Mouse (Mus musculus): ENCODE data around the gene Car8. TPM values are rescaled to one million over a fixed set of nuclear protein-coding genes. Genes with fewer than 3 reads are reported as not detected.

Car8 gene
- total and polyA plus RNA-seq, 3 experiments = 0.31 TPM; not detected in 1

DNA sequence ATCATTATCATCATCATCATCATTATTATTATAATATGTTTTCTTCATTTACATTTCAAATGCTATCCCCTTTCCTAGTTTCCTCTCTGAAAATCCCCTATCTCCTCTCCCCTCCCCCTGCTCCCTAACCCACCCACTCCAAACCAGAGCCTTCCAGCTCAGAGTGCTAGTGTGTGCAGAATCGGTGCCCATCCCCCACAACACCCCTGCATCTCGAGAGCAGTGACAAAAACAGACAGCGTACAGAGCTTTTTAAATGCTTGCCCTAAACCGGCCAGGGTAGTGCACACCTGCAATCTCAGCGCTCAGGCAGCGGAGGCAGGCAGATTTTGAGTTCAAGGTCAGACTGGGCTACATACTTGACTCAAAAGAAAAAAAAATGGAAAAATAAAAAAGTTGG, 22.3 kb downstream of the Car8 start:
- Histone ChIP-seq H3K27ac (ENCODE audit: control insufficient read depth, low read depth, low read length) (0 out of 2 replicates have a peak overlapping the region, but pooled peaks have one; percentile 74), H3K9me3 (replicated peaks; ENCODE audit: insufficient read depth, low read length) (no peaks in the 10 kb centered on the region), H3K4me3 (ENCODE audit: control insufficient read depth in 1 of 2, insufficient read depth in 1 of 2, low read depth in 2 of 2, low read length in 2 of 2) (no peak overlapping the region), H3K9ac (ENCODE audit: control insufficient read depth, low read depth, low read length, poor library complexity, severe bottlenecking) (no peak overlapping the region), H3K36me3 (ENCODE audit: control insufficient read depth in 1 of 2, insufficient read depth in 2 of 2, low read length in 2 of 2) (peaks cover 0 to 19% of the 10 kb centered on the region in 2 experiments; a peak in 2 of 4 replicates), H3K4me1 (ENCODE audit: control insufficient read depth in 1 of 2, insufficient read depth in 2 of 2, low read length in 2 of 2) (peaks cover 9 to 22% of the 10 kb centered on the region in 2 experiments), H3K79me2 (ENCODE audit: control insufficient read depth, insufficient read depth, low read length, poor library complexity) (no peaks in the 10 kb centered on the region), H3K27me3 (ENCODE audit: control insufficient read depth in 1 of 2, insufficient read depth in 2 of 2, low read length in 2 of 2) (no peaks in the 10 kb centered on the region)
- no peak for DNase-seq (ENCODE audit: low read depth, low spot score)
- TF ChIP-seq NRF1 (IDR thresholded peaks at IDR 0.05; ENCODE audit: insufficient read depth, low read depth, low read length, poor library complexity, severe bottlenecking) (no peak), CTCF (IDR thresholded peaks at IDR 0.05 in 2 of 3, conservative IDR thresholded peaks at IDR 0.05 in 1 of 3; ENCODE audit: control insufficient read depth in 1 of 3, insufficient read depth in 1 of 3, low read depth in 2 of 3, low read length in 3 of 3, poor library complexity in 1 of 3, severe bottlenecking in 1 of 3) (no peak), EP300 (IDR thresholded peaks at IDR 0.05; ENCODE audit: low read depth in 1 of 2, low read length in 2 of 2) (no peak), POLR2A (IDR thresholded peaks at IDR 0.05; ENCODE audit: control insufficient read depth in 1 of 2, insufficient read depth in 1 of 2, low read depth in 1 of 2, low read length in 2 of 2, poor library complexity in 1 of 2) (no peak), KAT2A (conservative IDR thresholded peaks at IDR 0.05; ENCODE audit: low read depth, low read length) (no peak), CHD1 (IDR thresholded peaks at IDR 0.05; ENCODE audit: low read depth, low read length) (no peak), POLR2AphosphoS5 (IDR thresholded peaks at IDR 0.05; ENCODE audit: borderline replicate concordance, low read depth, low read length) (no peak)

DNA sequence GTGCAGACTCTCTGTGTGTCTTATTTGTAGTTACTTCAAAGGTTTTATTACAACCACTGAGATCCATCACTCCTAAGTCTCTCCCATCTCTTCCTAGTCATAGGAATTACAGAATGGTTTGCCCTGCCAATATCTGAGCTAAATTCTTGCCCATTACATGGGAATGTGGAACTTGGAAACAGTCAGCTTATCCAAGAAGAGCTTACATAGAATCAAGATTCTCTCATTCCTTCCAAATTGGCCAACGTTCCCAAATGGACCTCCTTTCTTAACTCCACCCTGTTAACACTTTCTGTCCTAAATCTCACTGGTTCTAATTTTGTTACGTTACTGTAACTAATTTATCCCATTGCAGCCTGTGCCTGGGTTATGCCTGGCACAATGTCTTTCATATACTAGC, 25.2 kb downstream of the Car8 start:
- Histone ChIP-seq H3K9me3 (replicated peaks; ENCODE audit: insufficient read depth, low read length) (no peaks in the 10 kb centered on the region), H3K4me1 (ENCODE audit: control insufficient read depth in 1 of 2, insufficient read depth in 2 of 2, low read length in 2 of 2) (peaks cover 9 to 18% of the 10 kb centered on the region in 2 experiments), H3K9ac (ENCODE audit: control insufficient read depth, low read depth, low read length, poor library complexity, severe bottlenecking) (no peak overlapping the region), H3K4me3 (ENCODE audit: control insufficient read depth in 1 of 2, insufficient read depth in 1 of 2, low read depth in 2 of 2, low read length in 2 of 2) (no peak overlapping the region), H3K27ac (ENCODE audit: control insufficient read depth, low read depth, low read length) (no peak overlapping the region), H3K79me2 (ENCODE audit: control insufficient read depth, insufficient read depth, low read length, poor library complexity) (no peaks in the 10 kb centered on the region), H3K36me3 (ENCODE audit: control insufficient read depth in 1 of 2, insufficient read depth in 2 of 2, low read length in 2 of 2) (peaks cover 0 to 19% of the 10 kb centered on the region in 2 experiments; a peak in 2 of 4 replicates), H3K27me3 (ENCODE audit: control insufficient read depth in 1 of 2, insufficient read depth in 2 of 2, low read length in 2 of 2) (no peaks in the 10 kb centered on the region)
- no peak for DNase-seq (ENCODE audit: low read depth, low spot score)
- TF ChIP-seq CTCF (IDR thresholded peaks at IDR 0.05 in 2 of 3, conservative IDR thresholded peaks at IDR 0.05 in 1 of 3; ENCODE audit: control insufficient read depth in 1 of 3, insufficient read depth in 1 of 3, low read depth in 2 of 3, low read length in 3 of 3, poor library complexity in 1 of 3, severe bottlenecking in 1 of 3) (no peak), E2F4 (IDR thresholded peaks at IDR 0.05; ENCODE audit: borderline replicate concordance, low read depth, low read length) (no peak), MYC (IDR thresholded peaks at IDR 0.05; ENCODE audit: low read depth, low read length) (no peak), HCFC1 (IDR thresholded peaks at IDR 0.05; ENCODE audit: low read depth, low read length) (no peak), NRF1 (IDR thresholded peaks at IDR 0.05; ENCODE audit: insufficient read depth, low read depth, low read length, poor library complexity, severe bottlenecking) (no peak), ETS1 (IDR thresholded peaks at IDR 0.05; ENCODE audit: low read depth, low read length) (no peak), MEF2A (IDR thresholded peaks at IDR 0.05; ENCODE audit: extremely low read depth, insufficient replicate concordance, low read depth, low read length, poor library complexity, severe bottlenecking) (no peak), SIN3A (IDR thresholded peaks at IDR 0.05; ENCODE audit: low read length) (no peak), MAZ (IDR thresholded peaks at IDR 0.05; ENCODE audit: low read depth, low read length) (no peak), JUND (IDR thresholded peaks at IDR 0.05; ENCODE audit: low read depth, low read length) (no peak), USF1 (IDR thresholded peaks at IDR 0.05; ENCODE audit: low read depth, low read length) (no peak), MAFK (IDR thresholded peaks at IDR 0.05; ENCODE audit: borderline replicate concordance, low read depth, low read length) (no peak), MYB (IDR thresholded peaks at IDR 0.05; ENCODE audit: low read depth, low read length) (no peak), CHD1 (IDR thresholded peaks at IDR 0.05; ENCODE audit: low read depth, low read length) (no peak), ELF1 (IDR thresholded peaks at IDR 0.05; ENCODE audit: low read depth, low read length) (no peak), GATA1 (IDR thresholded peaks at IDR 0.05; ENCODE audit: low read depth, low read length) (no peak), POLR2A (IDR thresholded peaks at IDR 0.05; ENCODE audit: control insufficient read depth in 1 of 2, insufficient read depth in 1 of 2, low read depth in 1 of 2, low read length in 2 of 2, poor library complexity in 1 of 2) (no peak), SMC3 (IDR thresholded peaks at IDR 0.05; ENCODE audit: low read depth, low read length) (no peak), ZKSCAN1 (IDR thresholded peaks at IDR 0.05; ENCODE audit: low read depth, low read length) (no peak)

All from MEL (cell line).